Mouse (Mus musculus) hindbrain, embryonic 11.5 days (tissue): Measurements from ENCODE around the gene Reg3g. TPM values are rescaled to one million over a fixed set of nuclear protein-coding genes. Genes with fewer than 3 reads are reported as not detected.

ENCODE experiments used
- ATAC-seq: fragments of 200-750 bp; cut with Nextera tagmentation; 2 replicates; pipeline ENCODE4 v1.8.0; 2017; ENCODE audit warnings: mild to moderate bottlenecking, moderate TSS enrichment, moderate library complexity; ENCODE audit not compliant: low FRiP score
- DNase-seq: peaks from one replicate; pipeline ENCODE4 v3.0.0-alpha.2; 2015; ENCODE audit warnings: low spot score
- H3K27ac ChIP-seq: fragments of 300-500 bp; sonication (generic); 2 replicates; pipeline ENCODE4 v1.5.1; 2014; ENCODE audit warnings: mild to moderate bottlenecking, low read depth, low read length
- H3K27me3 ChIP-seq: fragments of 300-500 bp; sonication (generic); 2 replicates; pipeline ENCODE4 v1.6.1; 2014; ENCODE audit warnings: mild to moderate bottlenecking, low read length, moderate library complexity, mixed read lengths; ENCODE audit not compliant: control insufficient read depth, insufficient read depth
- H3K36me3 ChIP-seq: fragments of 300-500 bp; sonication (generic); 2 replicates; pipeline ENCODE4 v1.6.1; 2014; ENCODE audit warnings: mild to moderate bottlenecking, low read length, moderate library complexity, mixed read lengths; ENCODE audit not compliant: control insufficient read depth, insufficient read depth
- H3K4me1 ChIP-seq: fragments of 300-500 bp; sonication (generic); replicated peaks from 2 replicates; pipeline ENCODE4 v1.6.1; 2014; ENCODE audit warnings: low read length, mixed read lengths; ENCODE audit not compliant: control insufficient read depth, insufficient read depth
- H3K4me2 ChIP-seq: fragments of 300-500 bp; sonication (generic); replicated peaks from 2 replicates; pipeline ENCODE4 v1.6.1; 2014; ENCODE audit warnings: mild to moderate bottlenecking, low read depth, low read length
- H3K4me3 ChIP-seq: fragments of 300-500 bp; sonication (generic); 2 replicates; pipeline ENCODE4 v1.5.1; 2014; ENCODE audit warnings: low read depth, low read length
- H3K9ac ChIP-seq: fragments of 300-500 bp; sonication (generic); 2 replicates; pipeline ENCODE4 v1.6.1; 2014; ENCODE audit warnings: low read depth, low read length
- H3K9me3 ChIP-seq: fragments of 300-500 bp; sonication (generic); 2 replicates; pipeline ENCODE4 v1.6.1; 2016; ENCODE audit warnings: low read length; ENCODE audit not compliant: control insufficient read depth
- WGBS: fragments of 180-500 bp; shearing (Covaris S2); extraction: QIAGEN DNeasy Blood & Tissue Kit; methylation state at CpG from one replicate; pipeline ENCODE4 v1.1.7; 2014; 5-methylcytosine and 5-hydroxymethylcytosine counted together
- polyA plus RNA-seq: library from polyadenylated mRNA; unstranded; fragments of >200 nt; fragmentation: Nextera tagmentation; extraction: Ambion mirVana; gene quantifications from 2 replicates; pipeline ENCODE4 v1.2.1, GENCODE M21; 2014

The Reg3g gene
- not detected in 2 replicates for polyA plus RNA-seq

DNA sequence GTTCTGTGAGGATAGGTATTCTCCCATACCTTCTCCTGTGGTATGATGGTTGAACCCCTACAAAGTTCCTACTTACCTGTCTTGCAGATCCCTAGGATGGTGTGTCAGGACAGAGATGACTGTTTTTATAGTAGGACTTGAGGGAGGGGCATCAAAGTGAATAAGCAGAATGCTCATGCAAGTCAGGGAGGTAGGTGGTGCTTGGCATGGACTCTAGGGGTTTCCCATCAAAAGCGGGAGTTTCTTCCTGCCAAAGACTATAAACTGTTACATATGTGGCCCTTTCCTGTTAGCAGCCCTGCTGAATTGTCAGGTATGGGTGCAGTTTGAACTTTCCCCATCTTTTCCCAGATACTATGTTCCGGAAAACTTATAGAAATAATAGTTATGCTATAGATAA lies at the start of gene Reg3g:
Gene Reg3g, minus strand, starts transcription at position 101 of the 400 bp plus-strand sequence.
- no peak for DNase-seq
- Histone ChIP-seq H3K4me3 (no peak within 1 kb of the TSS), H3K9ac (no peak within 1 kb of the TSS), H3K36me3 (no peaks in the 10 kb centered on the region), H3K27me3 (no peaks in the 10 kb centered on the region), H3K4me2 (no peak within 1 kb of the TSS), H3K27ac (no peak within 1 kb of the TSS), H3K9me3 (no peaks in the 10 kb centered on the region), H3K4me1 (no peaks in the 10 kb centered on the region)
- 91% methylated on average over 2 of the region's 2 CpGs for WGBS
- ATAC-seq = no peak

DNA sequence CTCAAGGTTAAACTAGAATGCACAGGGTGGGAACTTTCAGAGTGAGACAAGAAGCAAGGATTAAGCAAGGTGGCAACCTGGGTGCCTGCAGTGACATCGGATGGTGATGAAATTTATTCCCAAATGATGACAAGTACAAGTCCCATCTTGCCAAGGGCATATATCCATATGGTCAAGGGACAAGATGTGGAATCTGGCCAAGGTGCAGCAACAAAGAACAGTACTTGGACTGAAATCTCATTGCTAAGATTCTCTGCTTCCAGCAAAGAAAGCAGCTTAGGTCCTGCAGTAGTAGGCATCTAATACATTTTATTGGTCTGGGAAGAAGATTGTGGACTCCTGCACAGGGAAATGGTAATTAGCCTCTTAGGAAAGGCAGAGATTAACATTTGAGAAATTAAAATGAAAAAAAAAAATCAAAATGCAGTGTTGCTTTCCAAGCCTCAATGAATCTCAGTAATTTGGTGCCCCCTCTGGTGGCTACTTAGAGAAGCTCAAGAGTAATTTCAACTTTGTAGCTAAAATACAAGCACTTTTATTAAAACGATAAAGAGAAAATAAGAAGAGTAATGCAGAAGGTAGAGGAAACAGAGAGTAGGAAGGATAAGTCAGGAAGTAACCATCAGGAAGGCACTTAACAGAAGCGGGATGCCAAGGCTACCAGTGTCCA lies 47.2 kb upstream of the Reg3g start:
- Histone ChIP-seq H3K4me3 (no peak overlapping the region), H3K4me2 (no peak overlapping the region), H3K27ac (no peak overlapping the region), H3K27me3 (no peaks in the 10 kb centered on the region), H3K4me1 (no peaks in the 10 kb centered on the region), H3K36me3 (no peaks in the 10 kb centered on the region), H3K9me3 (no peaks in the 10 kb centered on the region), H3K9ac (no peak overlapping the region)
- WGBS = 68% methylated on average over 3 of the region's 3 CpGs
- DNase-seq (peak; percentile 33), ATAC-seq (no peak)

DNA sequence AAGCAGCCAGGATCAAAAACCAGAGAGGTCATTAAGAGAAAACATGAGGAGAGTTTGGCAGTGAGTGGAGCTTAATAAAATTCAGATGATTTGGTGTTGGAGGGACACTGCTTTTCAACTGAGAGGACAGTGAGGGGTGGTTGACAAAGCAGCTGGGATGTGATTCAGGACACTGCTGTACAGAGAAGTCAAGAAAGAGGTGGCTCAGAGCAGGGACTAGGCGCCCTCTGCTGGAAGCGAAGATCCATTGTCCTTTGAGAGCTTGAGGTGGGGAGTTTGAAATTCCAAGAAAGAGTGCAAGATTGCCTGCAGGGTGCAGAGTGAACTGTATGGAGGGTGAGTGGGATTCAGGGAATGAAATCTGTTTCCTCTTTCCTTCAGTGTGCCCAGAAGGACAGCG lies 44.2 kb upstream of the Reg3g start:
- ATAC-seq (peak; percentile 86), DNase-seq (peak; percentile 67)
- H3K4me3 ChIP-seq = no peak overlapping the region
- H3K4me1 ChIP-seq = no peaks in the 10 kb centered on the region
- WGBS = 6% methylated on average over 3 of the region's 3 CpGs
- no peak overlapping the region for H3K4me2 ChIP-seq
- H3K36me3 ChIP-seq = no peaks in the 10 kb centered on the region
- H3K27ac ChIP-seq = no peak overlapping the region
- no peak overlapping the region for H3K9ac ChIP-seq
- H3K27me3 ChIP-seq = no peaks in the 10 kb centered on the region
- no peaks in the 10 kb centered on the region for H3K9me3 ChIP-seq

DNA sequence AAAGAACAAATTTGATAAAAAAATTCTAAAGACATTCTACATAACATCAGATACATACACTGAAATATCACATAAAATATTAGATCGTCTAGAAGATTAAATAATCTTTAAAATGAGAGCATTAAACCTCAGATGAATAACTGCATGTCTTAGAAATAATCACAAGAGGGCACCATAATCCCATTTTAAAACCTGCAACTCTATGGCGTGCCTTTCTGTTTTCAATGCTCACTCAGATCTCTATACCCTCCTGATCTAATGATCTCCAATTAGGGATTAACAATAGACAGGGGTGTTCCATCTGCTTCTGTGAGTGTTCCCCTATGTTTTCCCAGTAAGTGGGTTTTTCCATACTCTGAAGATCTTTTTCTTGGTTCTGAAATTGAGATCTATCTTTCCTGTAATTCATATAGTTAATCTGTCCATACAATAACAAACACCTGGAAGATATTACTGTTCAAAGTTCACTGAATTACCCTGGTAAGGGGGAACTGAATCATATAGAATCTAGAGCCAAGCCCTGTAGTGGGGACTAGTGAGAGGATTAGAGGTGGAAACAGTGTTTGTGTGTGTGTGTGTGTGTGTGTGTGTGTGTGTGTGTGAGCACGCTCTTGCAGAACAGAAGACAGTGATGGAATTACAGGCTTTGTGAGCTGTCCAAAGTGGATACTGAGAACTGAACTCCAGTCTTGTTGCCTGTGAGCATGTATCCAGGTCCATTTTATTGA lies 41.7 kb upstream of the Reg3g start:
- no peak overlapping the region for H3K9ac ChIP-seq
- ATAC-seq = 0 out of 2 replicates have a peak, but pooled peaks have one; percentile 13
- 62% methylated on average over 3 of the region's 3 CpGs for WGBS

DNA sequence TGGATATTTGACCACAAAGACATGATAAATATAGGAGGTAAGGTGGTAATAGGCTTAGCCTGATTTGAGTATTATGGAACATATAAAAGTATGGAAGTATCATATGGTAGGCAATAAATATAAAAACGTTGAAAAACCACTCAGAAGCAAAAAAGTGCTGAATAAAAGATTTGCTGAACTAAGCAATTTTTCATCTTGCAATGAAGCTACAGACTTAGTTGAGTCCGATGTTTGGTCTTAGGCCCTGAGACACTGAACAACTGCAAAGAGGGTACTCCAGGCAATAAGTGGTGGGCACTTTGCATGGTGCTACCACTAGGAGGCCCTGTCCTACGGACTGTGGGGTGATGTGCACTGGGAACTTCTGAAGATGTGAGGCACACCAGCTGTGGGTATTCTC lies 37.1 kb upstream of the Reg3g start:
- DNase-seq = no peak
- no peak for ATAC-seq
- WGBS = 72% methylated on average over 3 of the region's 3 CpGs
- H3K27ac ChIP-seq = no peak overlapping the region
- no peaks in the 10 kb centered on the region for H3K36me3 ChIP-seq
- no peak overlapping the region for H3K9ac ChIP-seq
- no peaks in the 10 kb centered on the region for H3K27me3 ChIP-seq
- H3K4me2 ChIP-seq = no peak overlapping the region
- H3K4me1 ChIP-seq = no peaks in the 10 kb centered on the region
- no peaks in the 10 kb centered on the region for H3K9me3 ChIP-seq
- no peak overlapping the region for H3K4me3 ChIP-seq

More for the DNA sequence above, 41.7 kb upstream of the Reg3g start:
- H3K27me3 ChIP-seq = no peaks in the 10 kb centered on the region
- H3K4me3 ChIP-seq = no peak overlapping the region
- no peaks in the 10 kb centered on the region for H3K9me3 ChIP-seq
- H3K27ac ChIP-seq = no peak overlapping the region
- no peak overlapping the region for H3K4me2 ChIP-seq
- H3K4me1 ChIP-seq = no peaks in the 10 kb centered on the region
- DNase-seq = no peak
- no peaks in the 10 kb centered on the region for H3K36me3 ChIP-seq

DNA sequence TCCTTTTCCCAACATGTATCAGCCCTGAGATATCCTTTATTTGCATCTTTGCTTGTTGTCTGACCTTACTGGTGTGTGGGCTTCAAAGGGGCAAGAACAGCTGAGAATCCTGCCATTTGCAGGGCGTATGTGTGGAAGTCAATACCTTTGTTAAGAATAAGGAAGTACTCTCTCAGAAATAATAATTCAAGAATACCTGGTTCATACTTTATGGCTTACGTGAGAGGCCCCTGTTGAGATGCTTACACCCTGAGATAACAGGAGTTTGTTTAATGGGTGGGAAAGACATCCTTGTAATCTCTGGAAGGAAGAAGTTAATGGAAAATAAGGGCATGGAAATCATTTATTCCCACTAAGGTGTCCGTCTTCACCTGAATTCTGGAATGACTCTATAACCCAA lies 26.0 kb upstream of the Reg3g start:
- DNase-seq = no peak
- Histone ChIP-seq H3K36me3 (no peaks in the 10 kb centered on the region), H3K9me3 (no peaks in the 10 kb centered on the region), H3K9ac (no peak overlapping the region), H3K4me2 (no peak overlapping the region), H3K27me3 (no peaks in the 10 kb centered on the region), H3K4me3 (no peak overlapping the region), H3K27ac (no peak overlapping the region), H3K4me1 (no peaks in the 10 kb centered on the region)
- WGBS = 86% methylated on average over 3 of the region's 3 CpGs
- no peak for ATAC-seq

DNA sequence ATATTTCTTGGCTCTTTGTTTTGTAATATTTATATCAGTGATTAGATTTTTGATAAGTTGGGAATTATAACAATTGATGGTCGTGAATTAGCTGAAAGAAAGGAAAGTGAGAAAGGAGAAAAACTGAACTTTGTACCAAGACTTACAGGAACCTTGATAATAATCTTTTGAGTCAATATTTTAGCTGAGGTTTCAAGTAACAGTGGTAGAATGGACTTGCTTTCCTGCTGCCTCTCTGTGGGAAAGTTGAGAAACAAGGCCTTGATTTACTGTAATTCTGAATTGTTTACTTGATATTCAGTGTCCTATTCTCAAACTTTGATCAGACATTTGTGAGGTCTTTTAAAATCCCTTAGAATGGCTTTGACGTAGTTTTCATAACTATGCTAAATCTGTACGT lies 615 bp upstream of the Reg3g start:
- DNase-seq (no peak), ATAC-seq (no peak)
- H3K27me3 ChIP-seq = no peaks in the 10 kb centered on the region
- H3K9me3 ChIP-seq = no peaks in the 10 kb centered on the region
- no peaks in the 10 kb centered on the region for H3K4me1 ChIP-seq
- no peak overlapping the region for H3K27ac ChIP-seq
- WGBS = 85% methylated on average over 3 of the region's 3 CpGs
- H3K4me3 ChIP-seq = no peak overlapping the region
- H3K4me2 ChIP-seq = no peak overlapping the region
- H3K36me3 ChIP-seq = no peaks in the 10 kb centered on the region
- no peak overlapping the region for H3K9ac ChIP-seq

DNA sequence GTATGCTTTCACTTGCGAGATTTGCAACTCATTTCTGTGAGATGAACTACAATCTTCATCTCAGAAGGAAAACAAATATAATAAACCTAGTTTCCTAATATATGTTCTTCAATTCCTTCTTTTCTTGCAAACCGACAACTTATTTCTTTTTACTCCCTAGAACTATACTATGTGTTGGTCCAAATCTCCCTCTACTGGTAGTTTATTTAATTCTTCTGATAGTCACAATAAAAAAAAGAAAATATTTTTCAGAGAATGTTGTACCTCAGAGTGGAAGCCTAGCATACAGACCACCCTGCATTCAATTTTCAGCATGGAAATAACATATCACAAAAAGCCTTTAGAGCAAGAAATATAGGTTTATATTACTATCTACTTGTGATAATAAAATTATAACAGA lies 5.4 kb downstream of the Reg3g start:
- Histone ChIP-seq H3K36me3 (no peaks in the 10 kb centered on the region), H3K27ac (no peak overlapping the region), H3K9ac (no peak overlapping the region), H3K4me1 (no peaks in the 10 kb centered on the region), H3K9me3 (no peaks in the 10 kb centered on the region), H3K4me2 (no peak overlapping the region), H3K27me3 (no peaks in the 10 kb centered on the region), H3K4me3 (no peak overlapping the region)
- 89% methylated on average over 2 of the region's 2 CpGs for WGBS
- ATAC-seq (no peak), DNase-seq (no peak)

DNA sequence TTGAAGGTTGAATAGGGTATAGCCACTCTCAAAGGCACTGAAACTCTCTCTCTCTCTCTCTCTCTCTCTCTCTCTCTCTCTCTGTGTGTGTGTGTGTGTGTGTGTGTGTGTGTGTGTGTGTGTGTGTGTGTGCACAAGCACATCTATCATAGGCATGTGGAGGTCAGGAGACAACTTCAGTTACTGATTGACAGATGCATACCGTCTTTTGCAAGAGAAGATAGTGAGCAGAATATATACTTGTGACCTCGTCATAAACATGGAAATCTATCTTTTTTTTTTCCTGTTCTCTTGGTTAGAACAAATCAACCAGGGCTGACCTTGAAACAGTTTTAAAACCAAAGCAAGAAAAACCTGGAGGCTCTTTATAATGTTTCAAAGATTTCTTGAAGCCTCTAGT lies 6.3 kb downstream of the Reg3g start:
- WGBS = 83% methylated on average over 2 of the region's 2 CpGs
- H3K36me3 ChIP-seq = no peaks in the 10 kb centered on the region
- H3K27ac ChIP-seq = no peak overlapping the region

More for the DNA sequence above, 6.3 kb downstream of the Reg3g start:
- H3K4me3 ChIP-seq = no peak overlapping the region
- ATAC-seq (no peak), DNase-seq (no peak)
- H3K9me3 ChIP-seq = no peaks in the 10 kb centered on the region
- H3K4me1 ChIP-seq = no peaks in the 10 kb centered on the region
- H3K4me2 ChIP-seq = no peak overlapping the region
- no peak overlapping the region for H3K9ac ChIP-seq
- H3K27me3 ChIP-seq = no peaks in the 10 kb centered on the region
